Mouse (Mus musculus) embryo, embryonic 11 days (tissue): Measurements from ENCODE around the gene Fam214a.
"Not testable (repeated sequence)": the region's sequence is repeated elsewhere in the genome, so short reads cannot be mapped to it uniquely, and the experiment has no call there.

Experiments used
- DNase-seq: peaks from one replicate; pipeline ENCODE4 v3.0.0-alpha.2; 2015

Gene Fam214a

GRCm38 (mm10) chr9:74982193-74982592, 29.5 kb downstream of the Fam214a start:
- no peak for DNase-seq

- DNase-seq: not testable (repeated sequence)
Observed at GRCm38 (mm10) chr9:74982722-74983121, 30.0 kb downstream of the Fam214a start.

- no peak for DNase-seq
Observed at GRCm38 (mm10) chr9:74985173-74985715, 32.6 kb downstream of the Fam214a start.

GRCm38 (mm10) chr9:74985770-74986169, 33.1 kb downstream of the Fam214a start:
- no peak for DNase-seq

- DNase-seq: no peak
Observed at GRCm38 (mm10) chr9:74988893-74989460, 36.3 kb downstream of the Fam214a start.

GRCm38 (mm10) chr9:74989990-74990389, 37.3 kb downstream of the Fam214a start:
- no peak for DNase-seq

GRCm38 (mm10) chr9:74994611-74995257, 42.0 kb downstream of the Fam214a start:
- no peak for DNase-seq

- DNase-seq: no peak
Observed at GRCm38 (mm10) chr9:74996349-74996748, 43.7 kb downstream of the Fam214a start.

- no peak for DNase-seq
Observed at GRCm38 (mm10) chr9:74997976-74998375, 45.3 kb downstream of the Fam214a start.

- no peak for DNase-seq
Observed at GRCm38 (mm10) chr9:75001006-75001405, 48.3 kb downstream of the Fam214a start.

- no peak for DNase-seq
Observed at GRCm38 (mm10) chr9:75001611-75002204, 49.0 kb downstream of the Fam214a start.

- DNase-seq: no peak
Observed at GRCm38 (mm10) chr9:75002262-75002661, 49.6 kb downstream of the Fam214a start.

- DNase-seq: no peak
Observed at GRCm38 (mm10) chr9:75004203-75004602, 51.5 kb downstream of the Fam214a start.

GRCm38 (mm10) chr9:75016591-75016990, 63.9 kb downstream of the Fam214a start:
- no peak for DNase-seq

- DNase-seq: no peak
Observed at GRCm38 (mm10) chr9:75019181-75019580, 66.5 kb downstream of the Fam214a start.

- no peak for DNase-seq
Observed at GRCm38 (mm10) chr9:75019592-75019991, 66.9 kb downstream of the Fam214a start.

GRCm38 (mm10) chr9:75020561-75020960, 67.9 kb downstream of the Fam214a start:
- no peak for DNase-seq

GRCm38 (mm10) chr9:75022546-75022945, 69.9 kb downstream of the Fam214a start:
- DNase-seq: no peak

GRCm38 (mm10) chr9:75023150-75023894, 70.6 kb downstream of the Fam214a start:
- no peak for DNase-seq

GRCm38 (mm10) chr9:75024089-75024488, 71.4 kb downstream of the Fam214a start:
- peak; percentile 24 for DNase-seq

GRCm38 (mm10) chr9:75025689-75026088, 73.0 kb downstream of the Fam214a start:
- DNase-seq: no peak

GRCm38 (mm10) chr9:75032408-75032807, 79.7 kb downstream of the Fam214a start:
- no peak for DNase-seq

GRCm38 (mm10) chr9:75033141-75033540, 80.5 kb downstream of the Fam214a start:
- DNase-seq: peak; percentile 32
